Mouse (Mus musculus) forebrain, embryonic 13.5 days (tissue): ENCODE data around the gene Scn10a. TPM values are rescaled to one million over a fixed set of nuclear protein-coding genes. Genes with fewer than 3 reads are reported as not detected.

Experiments used
- ATAC-seq: fragments of 200-750 bp; cut with Nextera tagmentation; 2 replicates; pipeline ENCODE4 v1.8.0; 2017
- H3K27ac ChIP-seq: fragments of 300-500 bp; sonication (generic); 2 replicates; pipeline ENCODE4 v1.5.1; 2015; ENCODE audit warnings: inconsistent platforms, mild to moderate bottlenecking, moderate library complexity
- H3K27me3 ChIP-seq: fragments of 300-500 bp; sonication (generic); 2 replicates; pipeline ENCODE4 v1.6.1; 2015; ENCODE audit warnings: mild to moderate bottlenecking, inconsistent platforms
- H3K36me3 ChIP-seq: fragments of 300-500 bp; sonication (generic); 2 replicates; pipeline ENCODE4 v1.6.1; 2015; ENCODE audit warnings: mild to moderate bottlenecking, inconsistent platforms; ENCODE audit not compliant: poor library complexity, severe bottlenecking
- H3K4me1 ChIP-seq: fragments of 300-500 bp; sonication (generic); 2 replicates; pipeline ENCODE4 v1.6.1; 2015; ENCODE audit warnings: inconsistent platforms
- H3K4me2 ChIP-seq: fragments of 300-500 bp; sonication (generic); 2 replicates; pipeline ENCODE4 v1.6.1; 2015; ENCODE audit warnings: inconsistent platforms, mild to moderate bottlenecking, moderate library complexity
- H3K4me3 ChIP-seq: fragments of 300-500 bp; sonication (generic); 2 replicates; pipeline ENCODE4 v1.5.1; 2015; ENCODE audit warnings: mild to moderate bottlenecking, inconsistent platforms
- H3K9ac ChIP-seq: fragments of 300-500 bp; sonication (generic); 2 replicates; pipeline ENCODE4 v1.6.1; 2015; ENCODE audit warnings: mild to moderate bottlenecking, inconsistent platforms
- H3K9me3 ChIP-seq: fragments of 300-500 bp; sonication (generic); replicated peaks from 2 replicates; pipeline ENCODE4 v1.6.1; 2016; ENCODE audit warnings: inconsistent platforms
- WGBS: fragments of 180-500 bp; shearing (Covaris S2); methylation state at CpG from one replicate; pipeline ENCODE4 v1.1.7; 2015; 5-methylcytosine and 5-hydroxymethylcytosine counted together
- polyA plus RNA-seq: library from polyadenylated mRNA; unstranded; fragments of >200 nt; fragmentation: Nextera tagmentation; extraction: Ambion mirVana; gene quantifications from 2 replicates; pipeline ENCODE4 v1.2.1, GENCODE M21; 2015

Scn10a gene
- polyA plus RNA-seq, 1 experiment from 2014 or later, result not detected

- no peak for ATAC-seq
- Histone ChIP-seq H3K9ac (no peak overlapping the region), H3K9me3 (no peaks in the 10 kb centered on the region), H3K4me2 (no peak overlapping the region), H3K36me3 (no peaks in the 10 kb centered on the region), H3K4me3 (no peak overlapping the region), H3K27me3 (peaks cover 8% of the 10 kb centered on the region; the same call in 1 of the 2 replicates), H3K27ac (no peak overlapping the region), H3K4me1 (no peaks in the 10 kb centered on the region)
- WGBS, result 86% methylated on average over 8 of the region's 8 CpGs
Measured at GRCm38 (mm10) chr9:119589592-119589991, 129.5 kb downstream of the Scn10a start.

- Histone ChIP-seq H3K4me3 (no peak overlapping the region), H3K27ac (no peak overlapping the region), H3K9ac (no peak overlapping the region), H3K27me3 (peaks cover 8% of the 10 kb centered on the region; the same call in 1 of the 2 replicates), H3K4me2 (no peak overlapping the region), H3K36me3 (no peaks in the 10 kb centered on the region), H3K9me3 (no peaks in the 10 kb centered on the region), H3K4me1 (no peaks in the 10 kb centered on the region)
- no peak for ATAC-seq
- WGBS, result 51% methylated on average over 26 of the region's 26 CpGs
Measured at GRCm38 (mm10) chr9:119588763-119589449, 130.2 kb downstream of the Scn10a start.

GRCm38 (mm10) chr9:119580668-119581067, 138.5 kb downstream of the Scn10a start:
- Histone ChIP-seq H3K9me3 (no peaks in the 10 kb centered on the region), H3K36me3 (no peaks in the 10 kb centered on the region), H3K4me1 (peaks cover 23% of the 10 kb centered on the region), H3K27ac (no peak overlapping the region), H3K4me3 (no peak overlapping the region), H3K4me2 (no peak overlapping the region), H3K27me3 (peaks cover 41% of the 10 kb centered on the region), H3K9ac (no peak overlapping the region)
- 2% methylated on average over 6 of the region's 6 CpGs for WGBS
- peak; percentile 50 for ATAC-seq

GRCm38 (mm10) chr9:119580187-119580586, 138.9 kb downstream of the Scn10a start:
- H3K9me3 ChIP-seq, result no peaks in the 10 kb centered on the region
- no peak overlapping the region for H3K9ac ChIP-seq
- no peak overlapping the region for H3K27ac ChIP-seq
- H3K36me3 ChIP-seq, result no peaks in the 10 kb centered on the region
- 91% methylated on average over 17 of the region's 17 CpGs for WGBS
- no peak for ATAC-seq
- peaks cover 46% of the 10 kb centered on the region for H3K27me3 ChIP-seq
- no peak overlapping the region for H3K4me2 ChIP-seq
- H3K4me1 ChIP-seq, result peaks cover 23% of the 10 kb centered on the region
- H3K4me3 ChIP-seq, result no peak overlapping the region

- H3K4me1 ChIP-seq, result peaks cover 27% of the 10 kb centered on the region
- peaks cover 49% of the 10 kb centered on the region for H3K27me3 ChIP-seq
- under 1% methylated on average over 71 of the region's 99 CpGs for WGBS
- no peaks in the 10 kb centered on the region for H3K9me3 ChIP-seq
- no peaks in the 10 kb centered on the region for H3K36me3 ChIP-seq
- ATAC-seq, result peak; percentile 75
- H3K4me3 ChIP-seq, result peak within 1 kb of the TSS; percentile 65
- H3K27ac ChIP-seq, result no peak within 1 kb of the TSS
- peak within 1 kb of the TSS; percentile 76 for H3K9ac ChIP-seq
- H3K4me2 ChIP-seq, result peak within 1 kb of the TSS; percentile 96
Measured at GRCm38 (mm10) chr9:119578636-119579438, 140.3 kb downstream of the Scn10a start, which contains the start of gene Scn5a. Gene Scn5a (minus strand): TSS chr9:119579016.

GRCm38 (mm10) chr9:119578311-119578635, 140.8 kb downstream of the Scn10a start:
- Histone ChIP-seq H3K36me3 (no peaks in the 10 kb centered on the region), H3K4me3 (peak overlapping the region; percentile 65), H3K4me2 (peak overlapping the region; percentile 96), H3K27ac (no peak overlapping the region), H3K9ac (peak overlapping the region; percentile 76), H3K4me1 (peaks cover 32% of the 10 kb centered on the region), H3K9me3 (no peaks in the 10 kb centered on the region), H3K27me3 (peaks cover 49% of the 10 kb centered on the region)
- WGBS, result 1% methylated on average over 24 of the region's 24 CpGs
- ATAC-seq, result 0 out of 2 replicates have a peak, but pooled peaks have one; percentile 23

- Histone ChIP-seq H3K4me3 (no peak overlapping the region), H3K9ac (no peak overlapping the region), H3K4me2 (no peak overlapping the region), H3K4me1 (peaks cover 45% of the 10 kb centered on the region), H3K27me3 (peaks cover 49% of the 10 kb centered on the region), H3K27ac (no peak overlapping the region), H3K36me3 (no peaks in the 10 kb centered on the region), H3K9me3 (no peaks in the 10 kb centered on the region)
- 89% methylated on average over 2 of the region's 2 CpGs for WGBS
- ATAC-seq, result no peak
Measured at GRCm38 (mm10) chr9:119576977-119577376, 142.1 kb downstream of the Scn10a start.

GRCm38 (mm10) chr9:119575732-119576131, 143.4 kb downstream of the Scn10a start:
- WGBS, result 58% methylated on average over 9 of the region's 9 CpGs
- no peaks in the 10 kb centered on the region for H3K36me3 ChIP-seq

GRCm38 (mm10) chr9:119574366-119574765, 144.8 kb downstream of the Scn10a start:
- WGBS, result 75% methylated on average over 7 of the region's 7 CpGs
- Histone ChIP-seq H3K4me2 (no peak overlapping the region), H3K9me3 (no peaks in the 10 kb centered on the region), H3K36me3 (no peaks in the 10 kb centered on the region), H3K4me3 (no peak overlapping the region), H3K4me1 (peaks cover 58% of the 10 kb centered on the region), H3K27me3 (peaks cover 47% of the 10 kb centered on the region), H3K9ac (no peak overlapping the region), H3K27ac (no peak overlapping the region)
- ATAC-seq, result no peak

More at GRCm38 (mm10) chr9:119575732-119576131, 143.4 kb downstream of the Scn10a start:
- Histone ChIP-seq H3K4me3 (no peak overlapping the region), H3K9ac (no peak overlapping the region), H3K27ac (no peak overlapping the region), H3K4me2 (no peak overlapping the region), H3K9me3 (no peaks in the 10 kb centered on the region), H3K4me1 (peaks cover 58% of the 10 kb centered on the region), H3K27me3 (peaks cover 49% of the 10 kb centered on the region)
- no peak for ATAC-seq

GRCm38 (mm10) chr9:119573009-119573408, 146.1 kb downstream of the Scn10a start:
- H3K4me3 ChIP-seq, result no peak overlapping the region
- no peak overlapping the region for H3K27ac ChIP-seq
- H3K4me2 ChIP-seq, result peak overlapping the region; percentile 10; the same call in 1 of the 2 replicates
- no peaks in the 10 kb centered on the region for H3K9me3 ChIP-seq
- peaks cover 42% of the 10 kb centered on the region for H3K27me3 ChIP-seq
- WGBS, result 16% methylated on average over 14 of the region's 14 CpGs
- no peak overlapping the region for H3K9ac ChIP-seq
- peaks cover 47% of the 10 kb centered on the region for H3K4me1 ChIP-seq
- H3K36me3 ChIP-seq, result no peaks in the 10 kb centered on the region
- no peak for ATAC-seq

GRCm38 (mm10) chr9:119571411-119571888, 147.7 kb downstream of the Scn10a start:
- under 1% methylated on average over 15 of the region's 15 CpGs for WGBS
- no peak overlapping the region for H3K9ac ChIP-seq
- ATAC-seq, result peak; percentile 84
- no peaks in the 10 kb centered on the region for H3K36me3 ChIP-seq
- peak overlapping the region; percentile 37; the same call in 1 of the 2 replicates for H3K27ac ChIP-seq
- H3K4me3 ChIP-seq, result peak overlapping the region; percentile 31
- peaks cover 41% of the 10 kb centered on the region for H3K27me3 ChIP-seq
- peak overlapping the region; percentile 58 for H3K4me2 ChIP-seq
- peaks cover 43% of the 10 kb centered on the region for H3K4me1 ChIP-seq
- H3K9me3 ChIP-seq, result no peaks in the 10 kb centered on the region

GRCm38 (mm10) chr9:119570652-119571051, 148.5 kb downstream of the Scn10a start:
- no peak for ATAC-seq
- H3K4me2 ChIP-seq, result no peak overlapping the region
- 9% methylated on average over 9 of the region's 9 CpGs for WGBS
- no peaks in the 10 kb centered on the region for H3K9me3 ChIP-seq
- peaks cover 41% of the 10 kb centered on the region for H3K27me3 ChIP-seq
- H3K4me1 ChIP-seq, result peaks cover 41% of the 10 kb centered on the region
- H3K36me3 ChIP-seq, result no peaks in the 10 kb centered on the region
- H3K9ac ChIP-seq, result no peak overlapping the region
- no peak overlapping the region for H3K27ac ChIP-seq
- H3K4me3 ChIP-seq, result no peak overlapping the region
